Mouse (Mus musculus): ENCODE measurements around the gene Krtap26-1. TPM values are rescaled to one million over a fixed set of nuclear protein-coding genes. Genes with fewer than 3 reads are reported as not detected.

Krtap26-1 gene
- not detected for polyA plus RNA-seq (2015; fragmentation: Illumina TruSeq; extraction: RNeasy Lipid Tissue Mini Kit (QIAGEN cat#74804); ENCODE audit: insufficient read depth, low read depth, low replicate concordance)

GRCm38 (mm10) chr16:88647358-88647846, at the start of gene Krtap26-1:
Gene Krtap26-1 (minus strand): TSS chr16:88647796.

GRCm38 (mm10) chr16:88671571-88671970, 24.0 kb upstream of the Krtap26-1 start, which contains the start of gene Krtap27-1:
Gene Krtap27-1 (minus strand): TSS chr16:88671671.

GRCm38 (mm10) chr16:88627566-88627965, 20.0 kb downstream of the Krtap26-1 start, which contains the start of gene 2310079G19Rik:
Gene 2310079G19Rik (minus strand): TSS chr16:88627666.

GRCm38 (mm10) chr16:88611922-88612321, 35.7 kb downstream of the Krtap26-1 start, which contains the start of gene Krtap24-1:
Gene Krtap24-1 (minus strand): TSS chr16:88612279.

Other genes with a start within 250 kb of the Krtap26-1 start
- gene Cldn17, start 140.8 kb downstream of the Krtap26-1 start, polyA plus RNA-seq (2015; fragmentation: Illumina TruSeq; extraction: RNeasy Lipid Tissue Mini Kit (QIAGEN cat#74804); ENCODE audit: insufficient read depth, low read depth, low replicate concordance) = not detected
- 2.2 TPM for gene Cldn8, start 84.6 kb downstream of the Krtap26-1 start, polyA plus RNA-seq (2015; fragmentation: Illumina TruSeq; extraction: RNeasy Lipid Tissue Mini Kit (QIAGEN cat#74804); ENCODE audit: insufficient read depth, low read depth, low replicate concordance)
- gene Krtap24-1, start 35.5 kb downstream of the Krtap26-1 start, polyA plus RNA-seq (2015; fragmentation: Illumina TruSeq; extraction: RNeasy Lipid Tissue Mini Kit (QIAGEN cat#74804); ENCODE audit: insufficient read depth, low read depth, low replicate concordance) = not detected
- not detected for gene 2310079G19Rik, start 20.1 kb downstream of the Krtap26-1 start, polyA plus RNA-seq (2015; fragmentation: Illumina TruSeq; extraction: RNeasy Lipid Tissue Mini Kit (QIAGEN cat#74804); ENCODE audit: insufficient read depth, low read depth, low replicate concordance)
- gene Krtap27-1, start 23.9 kb upstream of the Krtap26-1 start, polyA plus RNA-seq (2015; fragmentation: Illumina TruSeq; extraction: RNeasy Lipid Tissue Mini Kit (QIAGEN cat#74804); ENCODE audit: insufficient read depth, low read depth, low replicate concordance) = not detected
- not detected for gene 2310061N02Rik, start 60.2 kb upstream of the Krtap26-1 start, polyA plus RNA-seq (2015; fragmentation: Illumina TruSeq; extraction: RNeasy Lipid Tissue Mini Kit (QIAGEN cat#74804); ENCODE audit: insufficient read depth, low read depth, low replicate concordance)
- gene Krtap13-1, start 81.1 kb upstream of the Krtap26-1 start, polyA plus RNA-seq (2015; fragmentation: Illumina TruSeq; extraction: RNeasy Lipid Tissue Mini Kit (QIAGEN cat#74804); ENCODE audit: insufficient read depth, low read depth, low replicate concordance) = not detected
- not detected for gene Krtap13, start 103.8 kb upstream of the Krtap26-1 start, polyA plus RNA-seq (2015; fragmentation: Illumina TruSeq; extraction: RNeasy Lipid Tissue Mini Kit (QIAGEN cat#74804); ENCODE audit: insufficient read depth, low read depth, low replicate concordance)
- not detected for gene 2310034C09Rik, start 111.1 kb upstream of the Krtap26-1 start, polyA plus RNA-seq (2015; fragmentation: Illumina TruSeq; extraction: RNeasy Lipid Tissue Mini Kit (QIAGEN cat#74804); ENCODE audit: insufficient read depth, low read depth, low replicate concordance)
- gene 2310057N15Rik, start 126.4 kb upstream of the Krtap26-1 start, polyA plus RNA-seq (2015; fragmentation: Illumina TruSeq; extraction: RNeasy Lipid Tissue Mini Kit (QIAGEN cat#74804); ENCODE audit: insufficient read depth, low read depth, low replicate concordance) = not detected
- gene Gm5965, start 130.1 kb upstream of the Krtap26-1 start, polyA plus RNA-seq (2015; fragmentation: Illumina TruSeq; extraction: RNeasy Lipid Tissue Mini Kit (QIAGEN cat#74804); ENCODE audit: insufficient read depth, low read depth, low replicate concordance) = not detected
- gene Gm20741, start 164.4 kb upstream of the Krtap26-1 start, polyA plus RNA-seq (2015; fragmentation: Illumina TruSeq; extraction: RNeasy Lipid Tissue Mini Kit (QIAGEN cat#74804); ENCODE audit: insufficient read depth, low read depth, low replicate concordance) = not detected
- gene Krtap15, start 172.4 kb upstream of the Krtap26-1 start, polyA plus RNA-seq (2015; fragmentation: Illumina TruSeq; extraction: RNeasy Lipid Tissue Mini Kit (QIAGEN cat#74804); ENCODE audit: insufficient read depth, low read depth, low replicate concordance) = not detected
- not detected for gene Krtap14, start 178.3 kb upstream of the Krtap26-1 start, polyA plus RNA-seq (2015; fragmentation: Illumina TruSeq; extraction: RNeasy Lipid Tissue Mini Kit (QIAGEN cat#74804); ENCODE audit: insufficient read depth, low read depth, low replicate concordance)
- not detected for gene Krtap19-1, start 221.6 kb upstream of the Krtap26-1 start, polyA plus RNA-seq (2015; fragmentation: Illumina TruSeq; extraction: RNeasy Lipid Tissue Mini Kit (QIAGEN cat#74804); ENCODE audit: insufficient read depth, low read depth, low replicate concordance)
- not detected for gene Krtap19-2, start 226.5 kb upstream of the Krtap26-1 start, polyA plus RNA-seq (2015; fragmentation: Illumina TruSeq; extraction: RNeasy Lipid Tissue Mini Kit (QIAGEN cat#74804); ENCODE audit: insufficient read depth, low read depth, low replicate concordance)
- not detected for gene Krtap19-3, start 230.2 kb upstream of the Krtap26-1 start, polyA plus RNA-seq (2015; fragmentation: Illumina TruSeq; extraction: RNeasy Lipid Tissue Mini Kit (QIAGEN cat#74804); ENCODE audit: insufficient read depth, low read depth, low replicate concordance)
- gene Krtap19-4, start 237.3 kb upstream of the Krtap26-1 start, polyA plus RNA-seq (2015; fragmentation: Illumina TruSeq; extraction: RNeasy Lipid Tissue Mini Kit (QIAGEN cat#74804); ENCODE audit: insufficient read depth, low read depth, low replicate concordance) = not detected
- gene Krtap19-5, start 248.7 kb upstream of the Krtap26-1 start, polyA plus RNA-seq (2015; fragmentation: Illumina TruSeq; extraction: RNeasy Lipid Tissue Mini Kit (QIAGEN cat#74804); ENCODE audit: insufficient read depth, low read depth, low replicate concordance) = not detected

Measured in pancreas, adult 10 weeks (tissue).